22 mouse cellular contexts compared by ENCODE assay signal in genomic region chr13:94321094-94321792, GRCm38 (mm10). TPM values are rescaled to one million over a fixed set of nuclear protein-coding genes. Genes with fewer than 3 reads are reported as not detected.
DNase-seq lines count a peak whose midpoint lies in the region; ATAC-seq and TF ChIP-seq lines count a peak whose summit lies in the region.
"Had no signal": no experiment of that assay in that cellular context is flagged by ENCODE, and none has a peak within 500 bp of the region (broad histone marks: within the 10 kb centered on the region; RNA-seq: fewer than 3 reads in every experiment).

No protein-coding gene starts in this region.

- no peak overlapping the region for H3K4me2 ChIP-seq in forebrain, embryonic 11.5 days (ENCODE audit: low read depth, low read length, severe bottlenecking)
- H3K4me2 ChIP-seq in forebrain, embryonic 12.5 days: no peak overlapping the region
- no peak overlapping the region for H3K4me2 ChIP-seq in midbrain, embryonic 13.5 days (replicated peaks)
- H3K4me2 ChIP-seq in midbrain, embryonic 11.5 days: no peak overlapping the region
- H3K4me2 ChIP-seq: embryonic facial prominence, embryonic 12.5 days; neural tube, embryonic 15.5 days had no signal

- peak; percentile 57 for ATAC-seq in forebrain, embryonic 11.5 days (replicated peaks; ENCODE audit: low FRiP score)
- no peak for ATAC-seq in forebrain, embryonic 12.5 days (ENCODE audit: low FRiP score)
- peak; percentile 62; the same call in 1 of the 2 replicates for ATAC-seq in midbrain, embryonic 13.5 days
- ATAC-seq in midbrain, embryonic 11.5 days (ENCODE audit: low FRiP score): no peak
- ATAC-seq: intestine, embryonic 16.5 days; Patski had no signal

- H3K9me3 ChIP-seq in forebrain, embryonic 11.5 days (ENCODE audit: control insufficient read depth, low read length): peaks cover 2% of the 10 kb centered on the region; the same call in 1 of the 2 replicates
- 0 out of 2 replicates have a peak, but pooled peaks cover 7% of the 10 kb centered on the region for H3K9me3 ChIP-seq in forebrain, embryonic 12.5 days
- H3K9me3 ChIP-seq in midbrain, embryonic 13.5 days: 0 out of 2 replicates have a peak, but pooled peaks cover 7% of the 10 kb centered on the region
- H3K9me3 ChIP-seq in midbrain, embryonic 11.5 days (ENCODE audit: control insufficient read depth, low read length): no peaks in the 10 kb centered on the region

- whole genome bisulfite sequencing in forebrain, embryonic 11.5 days: 79% methylated on average over 1 of the region's 1 CpGs
- WGBS in forebrain, embryonic 12.5 days: 73% methylated on average over 1 of the region's 1 CpGs
- WGBS in midbrain, embryonic 13.5 days: 64% methylated on average over 1 of the region's 1 CpGs
- WGBS in midbrain, embryonic 11.5 days: 72% methylated on average over 1 of the region's 1 CpGs

- H3K9ac ChIP-seq in forebrain, embryonic 11.5 days (ENCODE audit: low read length): no peak overlapping the region
- H3K9ac ChIP-seq in forebrain, embryonic 12.5 days: no peak overlapping the region
- no peak overlapping the region for H3K9ac ChIP-seq in midbrain, embryonic 13.5 days (replicated peaks)
- H3K9ac ChIP-seq in midbrain, embryonic 11.5 days (ENCODE audit: low read length): no peak overlapping the region
- H3K9ac ChIP-seq: embryonic facial prominence, embryonic 12.5 days; liver, embryonic 14.5 days; neural tube, embryonic 15.5 days had no signal

- TF ChIP-seq CTCF in brain, embryonic 14.5 days (IDR thresholded peaks at IDR 0.05; ENCODE audit: borderline replicate concordance, extremely low read depth, insufficient read depth, insufficient read length): no peak

- no peaks in the 10 kb centered on the region for H3K36me3 ChIP-seq in forebrain, embryonic 11.5 days (ENCODE audit: control insufficient read depth, insufficient read depth, low read length)
- no peaks in the 10 kb centered on the region for H3K36me3 ChIP-seq in forebrain, embryonic 12.5 days (replicated peaks)
- no peaks in the 10 kb centered on the region for H3K36me3 ChIP-seq in midbrain, embryonic 13.5 days
- no peaks in the 10 kb centered on the region for H3K36me3 ChIP-seq in midbrain, embryonic 11.5 days (ENCODE audit: control insufficient read depth, insufficient read depth, low read length)
- H3K36me3 ChIP-seq: embryonic facial prominence, embryonic 12.5 days; neural tube, embryonic 15.5 days had no signal

- no peaks in the 10 kb centered on the region; the same call in 1 of the 2 replicates for H3K4me1 ChIP-seq in forebrain, embryonic 11.5 days (replicated peaks; ENCODE audit: control insufficient read depth, insufficient read depth, low read length)
- H3K4me1 ChIP-seq in forebrain, embryonic 12.5 days: peaks cover 20% of the 10 kb centered on the region
- peaks cover 15% of the 10 kb centered on the region; the same call in 1 of the 2 replicates for H3K4me1 ChIP-seq in midbrain, embryonic 13.5 days (replicated peaks)
- peaks cover 7% of the 10 kb centered on the region; the same call in 1 of the 2 replicates for H3K4me1 ChIP-seq in midbrain, embryonic 11.5 days (ENCODE audit: control insufficient read depth, insufficient read depth, low read length)
- H3K4me1 ChIP-seq: embryonic facial prominence, embryonic 12.5 days had no signal

- H3K27me3 ChIP-seq in forebrain, embryonic 11.5 days (ENCODE audit: control insufficient read depth, insufficient read depth, low read length): no peaks in the 10 kb centered on the region
- peaks cover 22% of the 10 kb centered on the region for H3K27me3 ChIP-seq in forebrain, embryonic 12.5 days
- peaks cover 12% of the 10 kb centered on the region; the same call in 1 of the 2 replicates for H3K27me3 ChIP-seq in midbrain, embryonic 13.5 days
- no peaks in the 10 kb centered on the region for H3K27me3 ChIP-seq in midbrain, embryonic 11.5 days (ENCODE audit: control insufficient read depth, insufficient read depth, low read length)
- H3K27me3 ChIP-seq: embryonic facial prominence, embryonic 12.5 days; neural tube, embryonic 15.5 days; Patski had no signal

- TF ChIP-seq POLR2A in brain, embryonic 14.5 days (IDR thresholded peaks at IDR 0.05; ENCODE audit: borderline replicate concordance, extremely low read depth, insufficient read depth, insufficient read length, poor library complexity, severe bottlenecking): no peak

- H3K4me3 ChIP-seq in forebrain, embryonic 11.5 days (ENCODE audit: low read depth, low read length): no peak overlapping the region
- H3K4me3 ChIP-seq in forebrain, embryonic 12.5 days (replicated peaks): no peak overlapping the region
- no peak overlapping the region for H3K4me3 ChIP-seq in midbrain, embryonic 13.5 days (replicated peaks)
- no peak overlapping the region for H3K4me3 ChIP-seq in midbrain, embryonic 11.5 days (ENCODE audit: low read depth, low read length)
- H3K4me3 ChIP-seq: embryonic facial prominence, embryonic 12.5 days; neural tube, embryonic 15.5 days had no signal

- no peak overlapping the region for H3K27ac ChIP-seq in forebrain, embryonic 11.5 days (ENCODE audit: low read depth, low read length)
- no peak overlapping the region for H3K27ac ChIP-seq in forebrain, embryonic 12.5 days
- no peak overlapping the region for H3K27ac ChIP-seq in midbrain, embryonic 13.5 days
- H3K27ac ChIP-seq in midbrain, embryonic 11.5 days (ENCODE audit: low read depth, low read length): no peak overlapping the region
- H3K27ac ChIP-seq: embryonic facial prominence, embryonic 12.5 days; kidney, postnatal 0 days; liver, embryonic 14.5 days; neural tube, embryonic 15.5 days had no signal

- DNase-seq in forebrain, embryonic 11.5 days (ENCODE audit: low spot score): no peak
- DNase-seq in midbrain, embryonic 11.5 days (ENCODE audit: low spot score, missing footprints): no peak
- peak; percentile 33 for DNase-seq in brain, embryonic 14.5 days (ENCODE audit: low read depth)
- DNase-seq in retina, postnatal 1 day: peak; percentile 61
- no peak for DNase-seq in spleen, adult 18-20 months
- DNase-seq: adrenal gland, postnatal 14 days; cerebellum, adult 18-20 months; kidney, adult 8-10 months; kidney, postnatal 4 days; layer of hippocampus, postnatal 36 days; liver; lung, adult 2 months; lung, postnatal 10 days; thymus, postnatal 4 days had no signal

RNA-seq across cellular contexts. Expression of gene Scamp1, which starts 35.6 kb away (rescaled TPM):
- polyA plus RNA-seq in forebrain, embryonic 11.5 days (2014; fragmentation: Nextera tagmentation; extraction: Ambion mirVana): 36.1 and 39.7 TPM in 2 replicates
- polyA plus RNA-seq in forebrain, embryonic 12.5 days (2016; fragmentation: Nextera tagmentation; extraction: Ambion mirVana): 55.3 and 60.0 TPM in 2 replicates
- polyA plus RNA-seq in midbrain, embryonic 13.5 days (2015; fragmentation: Nextera tagmentation; extraction: Ambion mirVana): 121 and 129 TPM in 2 replicates
- polyA plus RNA-seq in midbrain, embryonic 11.5 days (2014; fragmentation: Nextera tagmentation; extraction: Ambion mirVana): 34.2 and 42.2 TPM in 2 replicates
- polyA plus RNA-seq in brain, embryonic 14.5 days (2012; rRNA removed): 63.8 and 86.5 TPM in 2 replicates

RNA-seq across cellular contexts. Expression of gene Ap3b1, which starts 37.5 kb away (rescaled TPM):
- polyA plus RNA-seq in forebrain, embryonic 11.5 days (2014; fragmentation: Nextera tagmentation; extraction: Ambion mirVana): 38.2 and 41.3 TPM in 2 replicates
- 36.1 and 36.7 TPM in 2 replicates for polyA plus RNA-seq in forebrain, embryonic 12.5 days (2016; fragmentation: Nextera tagmentation; extraction: Ambion mirVana)
- 28.1 and 29.8 TPM in 2 replicates for polyA plus RNA-seq in midbrain, embryonic 13.5 days (2015; fragmentation: Nextera tagmentation; extraction: Ambion mirVana)
- polyA plus RNA-seq in midbrain, embryonic 11.5 days (2014; fragmentation: Nextera tagmentation; extraction: Ambion mirVana): 39.0 and 42.6 TPM in 2 replicates
- 35.3 and 36.8 TPM in 2 replicates for polyA plus RNA-seq in brain, embryonic 14.5 days (2012; rRNA removed)

Comparison
In these comparisons a context has a peak if more than half of its experiments do, and no peak if none do; other contexts are left out.
1. ATAC-seq: peak in forebrain, embryonic 11.5 days (single experiment) and midbrain, embryonic 13.5 days (single experiment); none in forebrain, embryonic 12.5 days (single experiment) and midbrain, embryonic 11.5 days (single experiment).
2. DNase-seq: peak in brain, embryonic 14.5 days (single experiment) and retina, postnatal 1 day (single experiment); none in forebrain, embryonic 11.5 days (single experiment), midbrain, embryonic 11.5 days (single experiment) and spleen, adult 18-20 months (0 of 2).